Mouse (Mus musculus) heart, postnatal 36 days (tissue): ENCODE measurements around the gene AY358078. TPM values are rescaled to one million over a fixed set of nuclear protein-coding genes. Genes with fewer than 3 reads are reported as not detected.
A peak's percentile ranks its signal among the peaks of the same experiment; 100 is the strongest.
"Not testable (repeated sequence)": the region's sequence is repeated elsewhere in the genome, so short reads cannot be mapped to it uniquely, and the experiment has no call there.

ENCODE experiments used
- DNase-seq, 2 experiments: peaks; one replicate each; pipeline ENCODE4 v3.0.0; 2021 to 2022
- intact Hi-C: fragments of 180-260 bp; cut with DNase I; formaldehyde crosslinking; loops from one replicate; pipeline ENCODE4 v1.15.1; 2025
- total RNA-seq, 2 experiments: library from RNA; stranded (reverse); gene quantifications; 2 replicates each; pipeline ENCODE4 v1.2.3; 2021

Gene AY358078
- total RNA-seq: not detected

GRCm38 (mm10) chr14:51799746-51800145 is at the start of gene AY358078:
Gene AY358078 (plus strand): TSS chr14:51800046.
- DNase-seq: no peak
- intact Hi-C loops: no loop called here

GRCm38 (mm10) chr14:51755944-51756343 is 43.9 kb upstream of the AY358078 start:
- DNase-seq: no peak
- intact Hi-C loops: no loop called here

GRCm38 (mm10) chr14:51771378-51771777 is 28.5 kb upstream of the AY358078 start:
- DNase-seq: not testable (repeated sequence)
- intact Hi-C loops: loop anchor here (2.0 to 5.0 kb wide), 2 partner anchors 55 to 91 kb away; no protein-coding TSS in a partner anchor

GRCm38 (mm10) chr14:51773490-51773889 is 26.4 kb upstream of the AY358078 start, which contains the start of gene Ang4:
Gene Ang4 (minus strand): TSS chr14:51773590.
- no peak for DNase-seq
- intact Hi-C loops: loop anchor here (5.0 kb wide), 1 partner anchor 89 kb away; no protein-coding TSS in a partner anchor

GRCm38 (mm10) chr14:51777791-51778190 is 22.1 kb upstream of the AY358078 start:
- intact Hi-C loops: no loop called here
- no peak for DNase-seq

GRCm38 (mm10) chr14:51778865-51779481 is 20.9 kb upstream of the AY358078 start:
- intact Hi-C loops: no loop called here
- no peak for DNase-seq

- intact Hi-C loops: no loop called here
- DNase-seq: no peak
These were observed 13.5 kb upstream of the AY358078 start for GRCm38 (mm10) chr14:51786335-51786734.

GRCm38 (mm10) chr14:51787061-51787460 is 12.8 kb upstream of the AY358078 start:
- no peak for DNase-seq
- intact Hi-C loops: no loop called here

- DNase-seq: no peak
- intact Hi-C loops: no loop called here
These were observed 10.7 kb upstream of the AY358078 start for GRCm38 (mm10) chr14:51789196-51789595.

GRCm38 (mm10) chr14:51794106-51794505 is 5.7 kb upstream of the AY358078 start:
- intact Hi-C loops: no loop called here
- no peak for DNase-seq

GRCm38 (mm10) chr14:51826625-51827024 is 26.8 kb downstream of the AY358078 start:
- no peak for DNase-seq
- intact Hi-C loops: loop anchor here (2.0 kb wide), 1 partner anchor 56 kb away; no protein-coding TSS in a partner anchor

- intact Hi-C loops: loop anchor here (2.0 kb wide), 1 partner anchor 57 kb away; no protein-coding TSS in a partner anchor
These were observed 28.0 kb downstream of the AY358078 start for GRCm38 (mm10) chr14:51827842-51828241.

GRCm38 (mm10) chr14:51829188-51829587 is 29.3 kb downstream of the AY358078 start:
- intact Hi-C loops: no loop called here
- DNase-seq: no peak

More at GRCm38 (mm10) chr14:51827842-51828241, 28.0 kb downstream of the AY358078 start:
- peak; percentile 5 to 20 for DNase-seq

- intact Hi-C loops, DNase-seq: not testable (repeated sequence)
These were observed 38.6 kb downstream of the AY358078 start for GRCm38 (mm10) chr14:51838480-51838879.

GRCm38 (mm10) chr14:51842250-51842649 is 42.4 kb downstream of the AY358078 start:
- intact Hi-C loops: loop anchor here (5.0 kb wide), 1 partner anchor 590 kb away; no protein-coding TSS in a partner anchor
- DNase-seq: no peak

- intact Hi-C loops: loop anchor here (5.0 kb wide), 1 partner anchor 590 kb away; no protein-coding TSS in a partner anchor
- DNase-seq: no peak
These were observed 42.9 kb downstream of the AY358078 start for GRCm38 (mm10) chr14:51842781-51843180.

GRCm38 (mm10) chr14:51843882-51844281 is 44.0 kb downstream of the AY358078 start:
- no peak for DNase-seq
- intact Hi-C loops: loop anchor here (5.0 kb wide), 1 partner anchor 592 kb away; no protein-coding TSS in a partner anchor

GRCm38 (mm10) chr14:51846566-51846965 is 46.7 kb downstream of the AY358078 start:
- intact Hi-C loops: no loop called here

GRCm38 (mm10) chr14:51851006-51851405 is 51.2 kb downstream of the AY358078 start:
- intact Hi-C loops: loop anchor here (10.0 kb wide), 1 partner anchor 686 kb away; the partner anchor contains the start of gene Rnase2b
- not testable (repeated sequence) for DNase-seq

More at GRCm38 (mm10) chr14:51846566-51846965, 46.7 kb downstream of the AY358078 start:
- no peak for DNase-seq

- intact Hi-C loops: loop anchor here (10.0 kb wide), 1 partner anchor 689 kb away; the partner anchor contains the start of gene Rnase2b
These were observed 53.6 kb downstream of the AY358078 start, which contains the start of gene Ear6 for GRCm38 (mm10) chr14:51853399-51853798. Gene Ear6 (plus strand): TSS chr14:51853699.

GRCm38 (mm10) chr14:51855280-51855679 is 55.4 kb downstream of the AY358078 start:
- DNase-seq: not testable (repeated sequence)
- intact Hi-C loops: loop anchor here (10.0 kb wide), 1 partner anchor 690 kb away; the partner anchor contains the start of gene Rnase2b

More at GRCm38 (mm10) chr14:51853399-51853798, 53.6 kb downstream of the AY358078 start, which contains the start of gene Ear6:
- no peak for DNase-seq
